Mouse (Mus musculus) cerebellum, postnatal 10 days (tissue): ENCODE measurements around the gene Cic.

Experiments used
- DNase-seq, 2 experiments: peaks; one replicate each; pipeline ENCODE4 v3.0.0; 2021; ENCODE audit warnings: mixed read lengths in 2 of 2

The Cic gene

DNA sequence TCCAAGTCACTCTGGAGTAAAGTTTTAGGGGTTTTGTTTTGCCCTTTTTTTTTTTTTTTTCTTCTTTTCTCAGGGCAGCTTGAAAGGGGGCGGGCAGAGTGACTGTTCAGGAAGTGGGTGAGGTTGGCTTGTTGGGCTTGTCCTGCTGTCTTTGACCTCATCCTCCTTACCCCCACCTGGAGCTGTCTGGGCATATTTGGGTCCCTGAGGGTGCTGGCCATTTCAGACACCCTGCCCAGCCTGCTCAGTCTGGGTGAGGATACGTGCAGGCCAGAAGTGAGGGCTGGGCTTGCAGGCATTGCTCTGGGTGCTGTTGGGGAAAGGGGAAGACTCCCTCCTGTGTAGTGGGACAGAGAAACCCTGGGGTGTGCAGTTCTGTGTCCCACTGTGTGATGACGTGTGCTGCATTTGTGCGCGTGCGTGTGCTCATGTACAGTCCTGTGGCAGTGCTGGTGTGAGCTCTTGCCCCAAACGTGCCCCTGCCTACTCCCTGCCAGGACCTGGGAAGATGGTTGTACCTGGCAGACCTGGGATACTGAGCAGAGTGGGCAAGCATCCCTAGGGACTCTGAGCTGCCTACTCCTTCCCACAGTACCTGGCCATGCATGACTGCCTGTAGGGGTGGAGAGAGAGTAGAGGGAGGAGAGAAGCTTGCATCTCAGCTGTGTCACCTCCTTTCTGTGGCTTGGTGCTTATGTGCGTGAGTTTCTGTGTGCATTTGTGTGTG is 2.2 kb downstream of the Cic start:
- peak in 1 of 2 experiments; percentile 15 for DNase-seq

GRCm38 (mm10) chr7:25270652-25271633 is 3.4 kb downstream of the Cic start:
- peak in 1 of 2 experiments; percentile 31 for DNase-seq

GRCm38 (mm10) chr7:25271651-25272444 is 4.3 kb downstream of the Cic start:
- DNase-seq: peak in 1 of 2 experiments; percentile 13

DNA sequence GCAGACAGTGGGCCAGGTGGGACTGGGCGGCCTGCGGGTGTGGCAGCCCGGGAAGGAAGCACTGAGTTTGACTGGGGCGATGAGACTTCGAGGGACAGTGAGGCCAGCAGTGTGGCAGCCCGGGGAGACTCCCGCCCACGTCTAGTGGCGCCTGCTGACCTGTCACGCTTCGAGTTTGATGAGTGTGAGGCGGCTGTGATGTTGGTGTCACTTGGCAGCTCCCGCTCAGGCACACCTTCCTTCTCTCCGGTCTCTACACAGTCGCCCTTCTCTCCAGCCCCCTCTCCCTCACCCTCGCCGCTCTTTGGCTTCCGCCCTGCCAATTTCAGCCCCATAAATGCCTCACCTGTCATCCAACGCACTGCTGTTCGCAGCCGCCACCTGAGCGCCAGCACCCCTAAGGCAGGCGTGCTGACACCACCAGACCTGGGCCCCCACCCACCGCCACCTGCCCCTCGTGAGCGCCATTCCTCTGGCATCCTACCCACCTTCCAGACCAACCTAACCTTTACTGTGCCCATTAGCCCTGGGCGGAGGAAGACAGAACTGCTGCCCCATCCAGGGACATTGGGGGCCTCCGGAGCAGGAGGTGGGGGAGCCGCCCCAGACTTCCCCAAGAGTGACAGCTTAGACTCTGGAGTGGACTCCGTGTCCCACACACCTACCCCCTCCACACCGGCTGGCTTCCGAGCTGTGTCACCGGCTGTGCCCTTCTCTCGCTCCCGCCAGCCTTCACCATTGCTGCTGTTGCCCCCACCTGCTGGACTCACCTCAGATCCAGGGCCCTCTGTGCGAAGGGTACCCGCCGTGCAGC is 5.1 kb downstream of the Cic start:
- peak in 1 of 2 experiments; percentile 30 for DNase-seq

- DNase-seq: peak; percentile 34 to 37
Observed at GRCm38 (mm10) chr7:25273259-25274241, 6.0 kb downstream of the Cic start.

DNA sequence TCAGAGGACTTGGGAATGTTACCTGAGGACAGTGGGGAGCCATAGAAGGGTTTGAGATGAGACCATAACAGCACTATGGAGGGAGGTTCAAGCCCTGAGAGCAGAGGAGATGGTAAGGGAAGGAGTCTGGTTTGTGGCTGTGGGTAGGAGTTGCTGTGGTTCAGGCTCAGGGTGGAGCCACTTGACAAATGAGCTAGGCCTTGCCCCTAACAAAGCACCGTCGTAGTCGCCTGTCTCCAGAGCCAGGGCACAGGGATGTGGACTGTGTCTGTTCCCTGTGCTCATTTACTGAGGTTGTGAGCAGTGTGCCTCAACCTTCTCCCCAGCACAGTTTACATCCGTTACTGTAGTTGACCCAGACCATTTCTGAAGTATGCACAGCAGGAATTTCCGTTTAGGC is 7.1 kb downstream of the Cic start:
- DNase-seq: no peak

- no peak for DNase-seq
Observed at GRCm38 (mm10) chr7:25274996-25275395, 7.5 kb downstream of the Cic start.

- peak in 1 of 2 experiments; percentile 17 for DNase-seq
Observed at GRCm38 (mm10) chr7:25275555-25276298, 8.2 kb downstream of the Cic start.

- DNase-seq: no peak
Observed at GRCm38 (mm10) chr7:25277405-25277804, 9.9 kb downstream of the Cic start.

GRCm38 (mm10) chr7:25277998-25278340 is 10.5 kb downstream of the Cic start:
- no peak for DNase-seq

DNA sequence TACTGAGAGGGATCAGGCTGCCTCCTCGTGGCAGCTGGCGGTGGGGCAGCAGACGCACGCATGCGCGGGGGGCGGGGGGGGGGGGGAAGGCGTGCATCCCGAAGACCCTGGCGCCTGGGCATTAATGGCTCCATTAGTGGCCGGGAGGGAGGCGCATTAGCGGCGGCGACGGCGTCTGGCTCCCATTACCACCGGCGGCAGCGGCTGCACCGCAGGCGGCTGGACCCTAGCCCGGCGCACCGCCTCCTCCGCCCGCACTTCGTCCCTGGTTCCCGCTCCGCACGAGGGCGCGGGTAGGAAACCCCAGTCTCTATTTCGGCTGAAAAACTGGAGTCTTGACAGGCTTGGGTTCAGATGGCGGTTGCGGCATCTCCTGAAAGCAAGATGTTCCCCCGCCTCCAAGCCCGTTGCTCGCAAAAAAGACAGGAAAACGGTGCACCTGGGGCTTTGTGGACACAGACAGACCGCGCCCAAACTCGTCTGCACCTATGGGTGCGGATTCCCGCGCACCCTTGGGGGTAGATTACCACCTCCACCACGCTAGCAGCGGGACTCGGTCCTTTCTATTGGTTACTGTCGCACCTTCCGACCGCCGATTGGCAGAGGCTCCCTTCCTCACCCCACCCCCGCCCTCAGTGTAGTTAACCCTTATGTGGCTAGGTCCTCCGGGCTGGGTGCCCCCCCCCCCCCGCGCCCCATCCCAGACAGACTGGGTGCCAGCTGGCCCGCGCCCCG is 11.0 kb downstream of the Cic start:
- peak; percentile 90 to 91 for DNase-seq

- peak; percentile 96 to 97 for DNase-seq
Observed at GRCm38 (mm10) chr7:25279076-25279860, 11.8 kb downstream of the Cic start.

GRCm38 (mm10) chr7:25279861-25280791 is 12.6 kb downstream of the Cic start:
- DNase-seq: peak; percentile 57 to 58

DNA sequence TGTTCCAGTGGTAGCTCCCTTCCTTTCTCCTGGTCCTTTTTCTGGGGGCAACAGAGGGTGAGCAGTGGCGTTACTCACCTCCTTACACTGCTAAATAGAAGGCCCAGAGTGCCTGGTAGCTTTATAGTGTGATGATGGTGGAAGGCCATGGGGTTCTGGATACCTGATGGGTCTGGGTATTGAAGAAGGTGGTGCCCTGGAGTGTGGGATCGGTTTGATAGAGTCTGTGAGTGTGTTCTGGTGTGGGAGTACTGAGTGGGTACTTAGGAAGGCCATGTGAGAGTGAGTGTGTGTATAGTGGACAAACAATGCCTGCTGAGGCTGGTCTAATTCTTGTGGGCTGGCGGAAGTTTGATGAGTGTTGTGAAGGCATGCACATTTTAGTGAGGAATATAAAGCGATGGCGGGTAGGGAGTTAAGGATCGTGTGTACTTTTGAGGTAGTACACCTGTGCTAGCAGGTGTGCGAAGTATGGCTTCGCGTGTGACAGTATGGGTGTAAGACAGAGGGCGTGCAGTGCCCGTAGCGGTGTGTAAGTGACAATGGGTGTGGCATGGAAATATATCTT is 13.7 kb downstream of the Cic start:
- DNase-seq: no peak

- DNase-seq: peak; percentile 99
Observed at GRCm38 (mm10) chr7:25281734-25282601, 14.5 kb downstream of the Cic start.

- DNase-seq: peak; percentile 69
Observed at GRCm38 (mm10) chr7:25282731-25283211, 15.3 kb downstream of the Cic start.
